Mouse (Mus musculus) intestine, embryonic 14.5 days (tissue): ENCODE measurements around the gene Aff3. TPM values are rescaled to one million over a fixed set of nuclear protein-coding genes. Genes with fewer than 3 reads are reported as not detected.

Experiments
- ATAC-seq: fragments of 200-750 bp; cut with Nextera tagmentation; replicated peaks from 2 replicates; pipeline ENCODE4 v1.8.0; 2017; ENCODE audit warnings: low read depth, moderate number of reproducible peaks, moderate TSS enrichment, moderate library complexity; ENCODE audit not compliant: low FRiP score, low TSS enrichment
- DNase-seq: peaks from one replicate; pipeline ENCODE4 v3.0.0-alpha.2; 2018; ENCODE audit warnings: low spot score
- H3K27ac ChIP-seq: fragments of 300-500 bp; sonication (generic); 2 replicates; pipeline ENCODE4 v1.5.1; 2014; ENCODE audit warnings: low read depth, mild to moderate bottlenecking, control low read depth
- H3K27me3 ChIP-seq: fragments of 300-500 bp; sonication (generic); replicated peaks from 2 replicates; pipeline ENCODE4 v1.6.1; 2014; ENCODE audit warnings: low read length, control low read depth; ENCODE audit not compliant: control insufficient read depth, insufficient read depth
- H3K36me3 ChIP-seq: fragments of 300-500 bp; sonication (generic); 2 replicates; pipeline ENCODE4 v1.6.1; 2014; ENCODE audit warnings: low read length, control low read depth; ENCODE audit not compliant: control insufficient read depth, insufficient read depth
- H3K4me1 ChIP-seq: fragments of 300-500 bp; sonication (generic); replicated peaks from 2 replicates; pipeline ENCODE4 v1.6.1; 2014; ENCODE audit warnings: low read length, control low read depth, mixed read lengths; ENCODE audit not compliant: control insufficient read depth, insufficient read depth
- H3K4me2 ChIP-seq: fragments of 300-500 bp; sonication (generic); 2 replicates; pipeline ENCODE4 v1.6.1; 2014; ENCODE audit warnings: low read length
- H3K4me3 ChIP-seq: fragments of 300-500 bp; sonication (generic); 2 replicates; pipeline ENCODE4 v1.5.1; 2014; ENCODE audit warnings: low read depth, low read length, control low read depth, mixed read lengths
- H3K9ac ChIP-seq: fragments of 300-500 bp; sonication (generic); 2 replicates; pipeline ENCODE4 v1.6.1; 2014; ENCODE audit warnings: mild to moderate bottlenecking, low read length
- H3K9me3 ChIP-seq: fragments of 300-500 bp; sonication (generic); 2 replicates; pipeline ENCODE4 v1.6.1; 2016; ENCODE audit warnings: low read length, control low read depth; ENCODE audit not compliant: control insufficient read depth
- WGBS: fragments of 180-500 bp; shearing (Covaris S2); extraction: QIAGEN DNeasy Blood & Tissue Kit; methylation state at CpG from one replicate; pipeline ENCODE4 v1.1.7; 2014; 5-methylcytosine and 5-hydroxymethylcytosine counted together
- polyA plus RNA-seq: library from polyadenylated mRNA; unstranded; fragments of >200 nt; fragmentation: Nextera tagmentation; extraction: Ambion mirVana; gene quantifications from 2 replicates; pipeline ENCODE4 v1.2.1, GENCODE M21; 2014

Aff3 gene
- polyA plus RNA-seq, 1 experiment from 2014 or later, result 8.6 TPM

DNA sequence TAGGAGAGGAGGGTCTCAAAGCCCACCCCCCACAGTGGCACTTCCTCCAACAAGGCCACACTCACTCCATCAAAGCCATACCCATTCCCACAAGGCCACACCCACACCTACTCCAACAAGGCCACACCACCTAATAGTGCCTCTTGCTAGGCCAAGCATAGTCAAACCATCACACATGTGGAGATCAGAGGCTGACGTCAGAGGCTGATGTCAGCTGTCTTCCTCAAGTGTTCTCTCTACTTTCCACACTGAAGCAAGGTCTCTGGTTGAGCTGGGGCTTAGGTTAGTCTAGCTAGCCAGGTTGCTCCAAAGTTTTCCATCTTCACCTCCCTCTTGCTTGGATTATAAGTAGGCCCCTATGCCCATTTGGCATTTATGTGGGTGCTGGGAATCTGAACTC, 856 bp upstream of the Aff3 start:
- Histone ChIP-seq H3K4me3 (no peak overlapping the region), H3K4me1 (peaks cover 5% of the 10 kb centered on the region), H3K9ac (no peak overlapping the region), H3K27ac (peak overlapping the region; percentile 76), H3K4me2 (no peak overlapping the region), H3K9me3 (no peaks in the 10 kb centered on the region), H3K36me3 (no peaks in the 10 kb centered on the region), H3K27me3 (no peaks in the 10 kb centered on the region)
- DNase-seq (no peak), ATAC-seq (no peak)
- WGBS, result 87% methylated on average over 1 of the region's 1 CpGs

GRCm38 (mm10) chr1:38664261-38664660, 494 bp downstream of the Aff3 start:
- no peak overlapping the region for H3K9ac ChIP-seq
- H3K27me3 ChIP-seq, result no peaks in the 10 kb centered on the region
- H3K27ac ChIP-seq, result no peak overlapping the region
- DNase-seq (no peak), ATAC-seq (no peak)
- H3K36me3 ChIP-seq, result no peaks in the 10 kb centered on the region
- H3K4me3 ChIP-seq, result no peak overlapping the region
- no peak overlapping the region for H3K4me2 ChIP-seq
- 94% methylated on average over 4 of the region's 4 CpGs for WGBS
- no peaks in the 10 kb centered on the region for H3K9me3 ChIP-seq
- peaks cover 5% of the 10 kb centered on the region for H3K4me1 ChIP-seq

- WGBS, result 65% methylated on average over 3 of the region's 3 CpGs
- no peak overlapping the region for H3K27ac ChIP-seq
- peaks cover 5% of the 10 kb centered on the region for H3K4me1 ChIP-seq
- H3K4me2 ChIP-seq, result no peak overlapping the region
- no peak for ATAC-seq
- H3K4me3 ChIP-seq, result no peak overlapping the region
- no peaks in the 10 kb centered on the region for H3K36me3 ChIP-seq
- no peak for DNase-seq
- H3K9ac ChIP-seq, result no peak overlapping the region
- H3K9me3 ChIP-seq, result no peaks in the 10 kb centered on the region
- no peaks in the 10 kb centered on the region for H3K27me3 ChIP-seq
These were observed 2.0 kb downstream of the Aff3 start for GRCm38 (mm10) chr1:38662616-38663193.

GRCm38 (mm10) chr1:38658933-38659553, 5.7 kb downstream of the Aff3 start:
- Histone ChIP-seq H3K9me3 (no peaks in the 10 kb centered on the region), H3K9ac (no peak overlapping the region), H3K36me3 (no peaks in the 10 kb centered on the region), H3K27ac (no peak overlapping the region), H3K4me1 (no peaks in the 10 kb centered on the region), H3K4me2 (no peak overlapping the region), H3K27me3 (no peaks in the 10 kb centered on the region), H3K4me3 (no peak overlapping the region)
- WGBS, result 86% methylated on average over 4 of the region's 4 CpGs
- DNase-seq (no peak), ATAC-seq (no peak)

DNA sequence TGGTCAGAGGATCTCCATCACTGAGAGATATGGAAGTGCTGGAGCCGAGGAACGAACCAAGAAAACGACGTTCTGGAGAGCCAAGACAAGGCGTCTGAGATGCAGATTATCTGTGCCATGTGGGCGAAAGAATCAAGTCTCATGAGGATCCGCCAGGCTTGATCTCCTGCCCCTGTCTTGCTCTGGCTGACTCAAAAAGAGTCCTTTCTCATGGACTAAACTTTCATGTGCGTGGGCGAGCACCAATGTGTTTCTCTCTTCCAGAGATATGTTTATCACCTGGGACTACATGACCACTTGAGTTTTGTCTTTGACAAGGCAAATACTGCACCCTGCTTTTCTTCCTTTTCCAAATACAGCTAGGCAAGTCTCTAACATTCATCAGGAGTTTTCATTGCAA, 6.4 kb downstream of the Aff3 start:
- H3K9ac ChIP-seq, result no peak overlapping the region
- H3K27me3 ChIP-seq, result no peaks in the 10 kb centered on the region
- H3K9me3 ChIP-seq, result no peaks in the 10 kb centered on the region
- no peak overlapping the region for H3K4me2 ChIP-seq
- H3K4me1 ChIP-seq, result no peaks in the 10 kb centered on the region
- ATAC-seq (no peak), DNase-seq (no peak)
- 89% methylated on average over 9 of the region's 9 CpGs for WGBS
- no peak overlapping the region for H3K27ac ChIP-seq
- H3K36me3 ChIP-seq, result no peaks in the 10 kb centered on the region
- H3K4me3 ChIP-seq, result no peak overlapping the region

GRCm38 (mm10) chr1:38657606-38658005, 7.1 kb downstream of the Aff3 start:
- H3K4me3 ChIP-seq, result no peak overlapping the region
- no peaks in the 10 kb centered on the region for H3K9me3 ChIP-seq
- no peak overlapping the region for H3K27ac ChIP-seq
- ATAC-seq (no peak), DNase-seq (no peak)
- WGBS, result 67% methylated on average over 7 of the region's 7 CpGs
- no peaks in the 10 kb centered on the region for H3K4me1 ChIP-seq
- H3K27me3 ChIP-seq, result no peaks in the 10 kb centered on the region
- H3K4me2 ChIP-seq, result no peak overlapping the region
- H3K9ac ChIP-seq, result no peak overlapping the region
- H3K36me3 ChIP-seq, result no peaks in the 10 kb centered on the region

DNA sequence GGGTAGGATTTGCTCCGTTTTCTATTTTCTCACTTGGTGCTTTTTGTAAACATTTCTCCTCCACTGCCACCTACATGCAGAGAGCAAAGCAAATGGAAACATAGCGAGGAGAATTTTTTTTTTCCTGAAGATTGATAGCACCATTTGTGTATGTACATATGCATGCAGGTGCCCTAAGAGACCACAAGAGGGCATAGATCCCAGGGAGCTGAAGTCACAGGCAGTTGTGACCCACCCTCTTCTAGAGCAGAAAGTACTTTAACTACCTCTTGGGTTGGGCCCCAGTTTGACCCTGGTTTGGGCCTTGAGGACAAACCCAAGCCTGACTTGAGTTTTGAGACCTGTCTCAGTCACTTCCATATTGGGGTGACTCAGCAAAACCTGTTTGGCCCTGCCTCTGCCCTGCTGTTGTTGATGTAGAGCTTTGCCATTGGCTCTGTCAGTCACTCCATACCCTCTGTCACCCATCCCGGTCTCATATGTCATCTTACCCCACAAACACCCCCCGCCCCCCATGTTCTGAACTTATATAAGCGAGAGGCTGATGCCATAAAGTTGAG, 9.7 kb downstream of the Aff3 start:
- WGBS, result 93% methylated on average over 5 of the region's 5 CpGs
- no peak for ATAC-seq
- DNase-seq, result no peak
- no peak overlapping the region for H3K9ac ChIP-seq
- H3K4me3 ChIP-seq, result no peak overlapping the region
- H3K9me3 ChIP-seq, result no peaks in the 10 kb centered on the region
- no peak overlapping the region for H3K4me2 ChIP-seq
- no peak overlapping the region for H3K27ac ChIP-seq
- no peaks in the 10 kb centered on the region for H3K36me3 ChIP-seq
- no peaks in the 10 kb centered on the region for H3K4me1 ChIP-seq
- H3K27me3 ChIP-seq, result no peaks in the 10 kb centered on the region

GRCm38 (mm10) chr1:38650031-38650430, 14.7 kb downstream of the Aff3 start:
- no peak overlapping the region for H3K27ac ChIP-seq
- no peak overlapping the region for H3K4me3 ChIP-seq
- H3K9ac ChIP-seq, result no peak overlapping the region
- H3K9me3 ChIP-seq, result no peaks in the 10 kb centered on the region
- 69% methylated on average over 7 of the region's 7 CpGs for WGBS
- ATAC-seq (no peak), DNase-seq (no peak)
- H3K36me3 ChIP-seq, result no peaks in the 10 kb centered on the region
- H3K4me2 ChIP-seq, result no peak overlapping the region
- H3K4me1 ChIP-seq, result no peaks in the 10 kb centered on the region
- no peaks in the 10 kb centered on the region for H3K27me3 ChIP-seq

DNA sequence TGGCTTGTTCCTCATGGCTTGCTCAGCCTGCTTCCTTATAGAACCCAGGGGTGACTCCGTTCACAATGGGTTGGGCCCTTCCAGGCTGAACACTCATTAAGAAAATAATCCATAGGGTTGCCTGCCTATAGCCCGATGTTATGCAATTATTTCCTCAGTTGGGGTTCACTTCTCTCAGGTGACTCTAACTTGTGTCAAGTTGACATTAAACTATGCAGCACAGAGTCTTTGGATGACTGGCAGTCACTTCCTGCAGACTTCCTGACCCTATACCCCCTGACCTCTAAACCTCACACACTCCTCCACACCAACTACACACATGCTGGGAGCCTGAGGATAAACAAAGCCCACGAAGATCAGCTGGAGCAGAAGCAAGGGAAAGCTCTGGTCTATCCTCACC, 15.6 kb downstream of the Aff3 start:
- H3K27ac ChIP-seq, result no peak overlapping the region
- DNase-seq, result no peak
- 56% methylated on average over 3 of the region's 3 CpGs for WGBS
- no peaks in the 10 kb centered on the region for H3K9me3 ChIP-seq
- no peak overlapping the region for H3K9ac ChIP-seq
- no peak overlapping the region for H3K4me3 ChIP-seq
- ATAC-seq, result no peak
- no peak overlapping the region for H3K4me2 ChIP-seq
- H3K36me3 ChIP-seq, result no peaks in the 10 kb centered on the region
- H3K27me3 ChIP-seq, result no peaks in the 10 kb centered on the region
- no peaks in the 10 kb centered on the region for H3K4me1 ChIP-seq
